Mouse (Mus musculus): ENCODE results near the gene Tmem74b. TPM values are rescaled to one million over a fixed set of nuclear protein-coding genes. Genes with fewer than 3 reads are reported as not detected.

The Tmem74b gene
- polyA plus RNA-seq, 1 experiment from 2014 or later, result 1.1 TPM

- Histone ChIP-seq H3K27me3 (ENCODE audit: control insufficient read depth, insufficient read depth, low read length) (0 out of 2 replicates have a peak, but pooled peaks cover 10% of the 10 kb centered on the region), H3K27ac (ENCODE audit: low read length) (no peak overlapping the region), H3K4me1 (ENCODE audit: control insufficient read depth, insufficient read depth, low read length) (0 out of 2 replicates have a peak, but pooled peaks cover 4% of the 10 kb centered on the region), H3K9ac (replicated peaks; ENCODE audit: low read depth, low read length) (peak overlapping the region; percentile 58), H3K4me2 (replicated peaks; ENCODE audit: low read depth, low read length) (peak overlapping the region; percentile 96), H3K36me3 (ENCODE audit: control insufficient read depth, insufficient read depth, low read length) (no peaks in the 10 kb centered on the region), H3K4me3 (ENCODE audit: low read depth, low read length) (peak overlapping the region; percentile 53), H3K9me3 (ENCODE audit: control insufficient read depth, low read depth, low read length) (no peaks in the 10 kb centered on the region)
- peak; percentile 86 for ATAC-seq (ENCODE audit: insufficient number of reproducible peaks, insufficient read depth, low FRiP score, low read depth)
- under 1% methylated on average over 85 of the region's 97 CpGs for WGBS
Observed at GRCm38 (mm10) chr2:151702146-151702850, 490 bp downstream of the Tmem74b start.

DNA sequence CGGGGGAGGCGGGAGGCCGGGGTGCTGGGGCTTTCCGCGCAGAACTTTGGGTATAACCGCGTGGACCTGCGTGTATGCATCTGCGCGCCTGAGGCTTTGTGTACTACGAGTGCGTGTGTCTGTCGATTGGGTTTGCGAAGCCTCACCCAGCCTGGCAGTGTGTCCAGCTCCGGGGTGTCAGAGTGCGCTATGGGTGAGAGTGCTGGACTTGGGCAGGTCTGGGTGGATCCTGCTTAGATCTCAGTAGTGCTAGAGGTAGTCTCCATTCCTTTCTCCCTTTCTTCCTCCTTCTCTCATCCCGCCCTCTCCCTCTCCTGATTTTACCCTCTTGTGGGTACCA lies 1.0 kb downstream of the Tmem74b start:
- Histone ChIP-seq H3K4me3 (ENCODE audit: low read depth, low read length) (peak overlapping the region; percentile 53), H3K9me3 (ENCODE audit: control insufficient read depth, low read depth, low read length) (no peaks in the 10 kb centered on the region), H3K4me2 (replicated peaks; ENCODE audit: low read depth, low read length) (peak overlapping the region; percentile 96), H3K27me3 (ENCODE audit: control insufficient read depth, insufficient read depth, low read length) (0 out of 2 replicates have a peak, but pooled peaks cover 10% of the 10 kb centered on the region), H3K4me1 (ENCODE audit: control insufficient read depth, insufficient read depth, low read length) (0 out of 2 replicates have a peak, but pooled peaks cover 4% of the 10 kb centered on the region), H3K9ac (replicated peaks; ENCODE audit: low read depth, low read length) (peak overlapping the region; percentile 58), H3K36me3 (ENCODE audit: control insufficient read depth, insufficient read depth, low read length) (no peaks in the 10 kb centered on the region), H3K27ac (ENCODE audit: low read length) (no peak overlapping the region)
- 0 out of 2 replicates have a peak, but pooled peaks have one; percentile 21 for ATAC-seq (ENCODE audit: insufficient number of reproducible peaks, insufficient read depth, low FRiP score, low read depth)
- 2% methylated on average over 15 of the region's 17 CpGs for WGBS

- Histone ChIP-seq H3K27ac (ENCODE audit: low read length) (no peak overlapping the region), H3K27me3 (ENCODE audit: control insufficient read depth, insufficient read depth, low read length) (no peaks in the 10 kb centered on the region), H3K9me3 (ENCODE audit: control insufficient read depth, low read depth, low read length) (no peaks in the 10 kb centered on the region), H3K4me2 (replicated peaks; ENCODE audit: low read depth, low read length) (no peak overlapping the region), H3K9ac (replicated peaks; ENCODE audit: low read depth, low read length) (no peak overlapping the region), H3K4me1 (ENCODE audit: control insufficient read depth, insufficient read depth, low read length) (no peaks in the 10 kb centered on the region), H3K36me3 (ENCODE audit: control insufficient read depth, insufficient read depth, low read length) (peaks cover 4% of the 10 kb centered on the region), H3K4me3 (ENCODE audit: low read depth, low read length) (no peak overlapping the region)
- 31% methylated on average over 3 of the region's 3 CpGs for WGBS
- ATAC-seq (ENCODE audit: insufficient number of reproducible peaks, insufficient read depth, low FRiP score, low read depth), result no peak
Observed at GRCm38 (mm10) chr2:151712647-151713046, 10.8 kb downstream of the Tmem74b start.

DNA sequence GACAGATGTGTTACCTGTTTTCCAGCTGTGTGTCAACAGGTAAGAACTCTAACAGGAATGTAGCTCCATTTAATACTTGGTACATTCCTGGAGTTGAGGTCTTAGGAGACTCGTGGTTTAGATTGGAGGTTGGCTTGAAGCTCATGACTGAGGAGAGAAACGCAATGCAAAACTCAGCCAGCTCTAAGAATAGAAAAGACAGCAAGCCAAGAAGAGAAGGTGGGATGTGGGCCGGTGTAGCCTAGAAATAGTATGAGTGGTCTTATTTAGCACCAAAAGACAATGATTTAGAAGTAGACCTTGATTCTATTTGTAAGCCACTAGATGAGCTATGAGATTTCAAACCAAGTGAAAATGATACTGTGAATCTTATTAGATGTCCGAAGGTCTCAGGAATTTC lies 13.7 kb downstream of the Tmem74b start:
- ATAC-seq (ENCODE audit: insufficient number of reproducible peaks, insufficient read depth, low FRiP score, low read depth), result no peak
- H3K27me3 ChIP-seq (ENCODE audit: control insufficient read depth, insufficient read depth, low read length), result no peaks in the 10 kb centered on the region
- 86% methylated on average over 4 of the region's 4 CpGs for WGBS

DNA sequence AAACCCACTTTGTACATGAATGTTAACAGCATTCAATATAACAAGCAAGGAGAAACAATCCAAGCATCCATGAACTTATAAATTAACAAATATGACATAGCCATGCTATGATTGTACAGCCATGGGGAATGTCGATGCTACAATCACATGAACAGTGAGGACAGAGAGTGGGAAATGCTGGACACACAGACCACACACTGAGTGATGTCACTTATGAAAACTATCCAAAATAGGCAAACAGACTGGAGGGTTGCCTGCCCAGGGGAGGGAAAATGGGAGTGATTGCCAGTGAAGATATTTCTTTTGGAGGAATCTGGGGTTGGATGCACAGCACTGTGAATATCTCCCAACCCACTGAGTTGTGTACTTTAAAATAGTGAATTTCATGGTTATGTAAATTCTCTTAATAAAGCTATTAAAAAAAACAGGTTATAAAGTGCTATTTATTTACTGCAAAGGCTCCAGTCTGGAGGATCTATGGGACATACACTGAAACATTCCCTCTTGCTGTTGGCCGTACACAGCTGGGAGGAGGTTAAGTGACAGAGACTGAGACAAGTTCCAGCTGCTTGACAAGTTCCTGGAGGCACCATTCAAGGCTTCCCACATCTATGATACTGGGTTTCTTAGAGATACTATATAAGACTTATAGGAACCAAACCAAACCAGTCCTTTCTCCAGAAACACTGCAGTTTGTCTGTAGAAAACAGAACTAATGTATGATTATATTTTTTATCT lies 14.7 kb downstream of the Tmem74b start:
- no peaks in the 10 kb centered on the region for H3K9me3 ChIP-seq (ENCODE audit: control insufficient read depth, low read depth, low read length)
- H3K4me2 ChIP-seq (replicated peaks; ENCODE audit: low read depth, low read length), result no peak overlapping the region
- no peak overlapping the region for H3K4me3 ChIP-seq (ENCODE audit: low read depth, low read length)
- peaks cover 21% of the 10 kb centered on the region for H3K36me3 ChIP-seq (ENCODE audit: control insufficient read depth, insufficient read depth, low read length)
- H3K9ac ChIP-seq (replicated peaks; ENCODE audit: low read depth, low read length), result no peak overlapping the region
- no peak for ATAC-seq (ENCODE audit: insufficient number of reproducible peaks, insufficient read depth, low FRiP score, low read depth)
- H3K27ac ChIP-seq (ENCODE audit: low read length), result no peak overlapping the region
- 69% methylated on average over 2 of the region's 2 CpGs for WGBS
- H3K27me3 ChIP-seq (ENCODE audit: control insufficient read depth, insufficient read depth, low read length), result no peaks in the 10 kb centered on the region
- H3K4me1 ChIP-seq (ENCODE audit: control insufficient read depth, insufficient read depth, low read length), result no peaks in the 10 kb centered on the region

More for the DNA sequence above, 13.7 kb downstream of the Tmem74b start:
- Histone ChIP-seq H3K9me3 (ENCODE audit: control insufficient read depth, low read depth, low read length) (no peaks in the 10 kb centered on the region), H3K27ac (ENCODE audit: low read length) (no peak overlapping the region), H3K36me3 (ENCODE audit: control insufficient read depth, insufficient read depth, low read length) (peaks cover 19% of the 10 kb centered on the region), H3K4me1 (ENCODE audit: control insufficient read depth, insufficient read depth, low read length) (no peaks in the 10 kb centered on the region), H3K9ac (replicated peaks; ENCODE audit: low read depth, low read length) (no peak overlapping the region), H3K4me3 (ENCODE audit: low read depth, low read length) (no peak overlapping the region), H3K4me2 (replicated peaks; ENCODE audit: low read depth, low read length) (no peak overlapping the region)

GRCm38 (mm10) chr2:151724094-151724493 lies 22.3 kb downstream of the Tmem74b start:
- WGBS, result 81% methylated on average over 2 of the region's 2 CpGs
- Histone ChIP-seq H3K27me3 (ENCODE audit: control insufficient read depth, insufficient read depth, low read length) (no peaks in the 10 kb centered on the region), H3K9me3 (ENCODE audit: control insufficient read depth, low read depth, low read length) (0 out of 2 replicates have a peak, but pooled peaks cover 3% of the 10 kb centered on the region), H3K4me3 (ENCODE audit: low read depth, low read length) (no peak overlapping the region), H3K4me2 (replicated peaks; ENCODE audit: low read depth, low read length) (no peak overlapping the region), H3K9ac (replicated peaks; ENCODE audit: low read depth, low read length) (no peak overlapping the region), H3K27ac (ENCODE audit: low read length) (no peak overlapping the region), H3K36me3 (ENCODE audit: control insufficient read depth, insufficient read depth, low read length) (peaks cover 34% of the 10 kb centered on the region), H3K4me1 (ENCODE audit: control insufficient read depth, insufficient read depth, low read length) (no peaks in the 10 kb centered on the region)
- ATAC-seq (ENCODE audit: insufficient number of reproducible peaks, insufficient read depth, low FRiP score, low read depth), result no peak

DNA sequence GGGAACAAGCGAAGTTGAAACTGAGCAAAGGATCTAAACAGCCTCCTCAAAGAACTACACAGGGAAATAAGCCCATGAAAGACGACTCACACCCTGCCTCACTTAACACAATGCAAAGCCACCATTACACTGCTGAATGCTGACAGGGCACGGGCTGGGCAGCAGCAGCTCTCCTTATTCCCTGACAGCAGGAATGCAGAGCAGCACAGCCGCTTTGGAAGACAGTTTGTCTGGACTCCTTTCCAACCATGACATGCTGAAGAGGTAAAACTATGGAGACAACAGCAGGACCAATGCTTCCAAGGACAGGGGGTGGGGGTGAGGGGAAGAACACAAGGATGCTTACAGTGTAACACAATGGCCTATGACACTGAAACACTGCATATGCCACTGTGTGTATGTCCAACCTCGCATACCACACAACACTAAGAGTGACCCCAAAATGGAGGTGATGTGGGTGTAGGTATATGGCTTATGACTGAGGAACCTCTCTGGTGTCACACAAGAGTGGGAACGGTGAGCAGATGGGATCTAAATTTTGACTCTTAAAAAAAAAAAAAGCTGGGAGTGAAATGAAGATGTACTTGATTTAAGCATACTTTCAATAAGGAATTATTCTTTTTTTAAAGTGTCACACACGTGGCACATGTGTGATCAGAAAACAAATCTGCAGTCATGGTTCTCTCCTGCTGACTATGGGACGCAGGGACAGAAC lies 31.5 kb downstream of the Tmem74b start:
- Histone ChIP-seq H3K27ac (ENCODE audit: low read length) (no peak overlapping the region), H3K4me1 (ENCODE audit: control insufficient read depth, insufficient read depth, low read length) (no peaks in the 10 kb centered on the region), H3K4me3 (ENCODE audit: low read depth, low read length) (no peak overlapping the region), H3K36me3 (ENCODE audit: control insufficient read depth, insufficient read depth, low read length) (peaks cover 29% of the 10 kb centered on the region), H3K9me3 (ENCODE audit: control insufficient read depth, low read depth, low read length) (no peaks in the 10 kb centered on the region), H3K27me3 (ENCODE audit: control insufficient read depth, insufficient read depth, low read length) (no peaks in the 10 kb centered on the region), H3K4me2 (replicated peaks; ENCODE audit: low read depth, low read length) (no peak overlapping the region), H3K9ac (replicated peaks; ENCODE audit: low read depth, low read length) (no peak overlapping the region)
- no peak for ATAC-seq (ENCODE audit: insufficient number of reproducible peaks, insufficient read depth, low FRiP score, low read depth)
- 89% methylated on average over 8 of the region's 8 CpGs for WGBS

DNA sequence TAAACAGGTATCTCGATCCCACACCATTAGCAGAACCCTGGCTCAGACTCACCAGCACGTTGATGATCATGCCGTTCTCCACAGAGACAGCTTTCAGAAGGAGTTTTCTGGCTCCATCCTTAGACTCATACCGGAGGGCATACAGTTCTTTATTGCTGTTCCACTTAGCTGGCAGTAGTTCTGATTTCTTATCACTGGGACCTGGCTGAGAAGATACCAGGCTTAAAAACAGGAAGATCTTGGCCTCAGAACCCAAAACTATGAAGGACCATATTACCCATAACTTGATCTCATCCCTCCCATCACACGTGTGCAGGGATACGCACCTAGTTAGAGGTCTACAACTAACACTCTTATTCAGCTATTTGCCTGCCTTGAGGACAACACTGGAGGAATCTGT lies 33.6 kb downstream of the Tmem74b start:
- no peak overlapping the region for H3K27ac ChIP-seq (ENCODE audit: low read length)
- no peak overlapping the region for H3K9ac ChIP-seq (replicated peaks; ENCODE audit: low read depth, low read length)
- H3K4me3 ChIP-seq (ENCODE audit: low read depth, low read length), result no peak overlapping the region
- H3K27me3 ChIP-seq (ENCODE audit: control insufficient read depth, insufficient read depth, low read length), result no peaks in the 10 kb centered on the region
- peaks cover 6% of the 10 kb centered on the region; the same call in 1 of the 2 replicates for H3K4me1 ChIP-seq (ENCODE audit: control insufficient read depth, insufficient read depth, low read length)
- H3K9me3 ChIP-seq (ENCODE audit: control insufficient read depth, low read depth, low read length), result no peaks in the 10 kb centered on the region
- ATAC-seq (ENCODE audit: insufficient number of reproducible peaks, insufficient read depth, low FRiP score, low read depth), result no peak
- H3K36me3 ChIP-seq (ENCODE audit: control insufficient read depth, insufficient read depth, low read length), result peaks cover 10% of the 10 kb centered on the region; the same call in 1 of the 2 replicates
- 92% methylated on average over 6 of the region's 6 CpGs for WGBS
- H3K4me2 ChIP-seq (replicated peaks; ENCODE audit: low read depth, low read length), result no peak overlapping the region

Measured in stomach, embryonic 14.5 days (tissue).